Mouse (Mus musculus) layer of hippocampus, adult 2 months (tissue): ENCODE measurements around the gene Doc2a. TPM values are rescaled to one million over a fixed set of nuclear protein-coding genes. Genes with fewer than 3 reads are reported as not detected.

Source experiments
- DNase-seq, 2 experiments: peaks; one replicate each; pipeline ENCODE4 v3.0.0; 2022; ENCODE audit warnings: low spot score in 2 of 2
- H3K27ac ChIP-seq: fragments of 200-600 bp; 2 replicates; pipeline ENCODE4 v1.8.1; 2022
- H3K4me3 ChIP-seq: fragments of 200-600 bp; 2 replicates; pipeline ENCODE4 v1.8.1; 2022; ENCODE audit warnings: mild to moderate bottlenecking
- CTCF ChIP-seq: fragments of 200-600 bp; conservative IDR thresholded peaks from 2 replicates; pipeline ENCODE4 v1.8.1; 2022; ENCODE audit warnings: antibody characterized with exemption, mild to moderate bottlenecking, moderate library complexity
- total RNA-seq, 2 experiments: library from RNA; stranded (reverse); gene quantifications; 2 replicates each; pipeline ENCODE4 v1.2.3; 2021

The Doc2a gene
- total RNA-seq, 2 experiments from 2014 or later: 19.2 to 20.5 TPM

- Histone ChIP-seq H3K27ac (peak overlapping the region; percentile 84), H3K4me3 (peak overlapping the region; percentile 58)
- DNase-seq: peak; percentile 89 to 91
- peak; percentile 32 for TF ChIP-seq CTCF
Observed at GRCm38 (mm10) chr7:126808703-126809455, 38.3 kb upstream of the Doc2a start.

- TF ChIP-seq CTCF: no peak
- Histone ChIP-seq H3K4me3 (peak overlapping the region; percentile 58; the same call in 1 of the 2 replicates), H3K27ac (peak overlapping the region; percentile 84; the same call in 1 of the 2 replicates)
- DNase-seq: no peak
Observed at GRCm38 (mm10) chr7:126809723-126810369, 37.4 kb upstream of the Doc2a start.

- TF ChIP-seq CTCF: no peak
- H3K4me3 ChIP-seq: no peak overlapping the region
- DNase-seq: no peak
- H3K27ac ChIP-seq: no peak overlapping the region
Observed at GRCm38 (mm10) chr7:126815726-126816222, 31.4 kb upstream of the Doc2a start.

GRCm38 (mm10) chr7:126816494-126816893, 30.7 kb upstream of the Doc2a start:
- DNase-seq: no peak
- H3K4me3 ChIP-seq: no peak overlapping the region
- H3K27ac ChIP-seq: no peak overlapping the region
- no peak for TF ChIP-seq CTCF

- H3K27ac ChIP-seq: no peak overlapping the region
- TF ChIP-seq CTCF: no peak
- H3K4me3 ChIP-seq: no peak overlapping the region
- DNase-seq: no peak
Observed at GRCm38 (mm10) chr7:126817595-126817994, 29.6 kb upstream of the Doc2a start.

GRCm38 (mm10) chr7:126818818-126819217, 28.4 kb upstream of the Doc2a start:
- TF ChIP-seq CTCF: peak; percentile 53
- no peak for DNase-seq
- H3K4me3 ChIP-seq: no peak overlapping the region
- no peak overlapping the region for H3K27ac ChIP-seq

GRCm38 (mm10) chr7:126821835-126822511, 25.2 kb upstream of the Doc2a start:
- peak; percentile 98 for TF ChIP-seq CTCF
- DNase-seq: peak; percentile 76 to 87
- H3K27ac ChIP-seq: peak overlapping the region; percentile 96
- H3K4me3 ChIP-seq: no peak overlapping the region

- DNase-seq: no peak
- TF ChIP-seq CTCF: no peak
- peak overlapping the region; percentile 96 for H3K27ac ChIP-seq
- peak overlapping the region; percentile 77 for H3K4me3 ChIP-seq
Observed at GRCm38 (mm10) chr7:126822741-126823140, 24.5 kb upstream of the Doc2a start.

GRCm38 (mm10) chr7:126823202-126823711, 24.0 kb upstream of the Doc2a start:
- H3K27ac ChIP-seq: peak overlapping the region; percentile 96
- no peak for TF ChIP-seq CTCF
- DNase-seq: no peak
- H3K4me3 ChIP-seq: peak overlapping the region; percentile 77

GRCm38 (mm10) chr7:126823940-126824339, 23.3 kb upstream of the Doc2a start:
- no peak for DNase-seq
- no peak for TF ChIP-seq CTCF
- peak overlapping the region; percentile 77 for H3K4me3 ChIP-seq
- H3K27ac ChIP-seq: peak overlapping the region; percentile 96; the same call in 1 of the 2 replicates

GRCm38 (mm10) chr7:126825403-126825802, 21.8 kb upstream of the Doc2a start:
- H3K27ac ChIP-seq: no peak overlapping the region
- H3K4me3 ChIP-seq: no peak overlapping the region
- DNase-seq: no peak
- no peak for TF ChIP-seq CTCF

GRCm38 (mm10) chr7:126825952-126826351, 21.3 kb upstream of the Doc2a start:
- H3K4me3 ChIP-seq: no peak overlapping the region
- DNase-seq: no peak
- H3K27ac ChIP-seq: no peak overlapping the region
- TF ChIP-seq CTCF: no peak

GRCm38 (mm10) chr7:126831539-126831938, 15.7 kb upstream of the Doc2a start, which contains the start of gene 4930451I11Rik:
4930451I11Rik (minus strand) TSS chr7:126831639.
- no peak within 1 kb of the TSS for H3K27ac ChIP-seq
- peak within 1 kb of the TSS; percentile 28 for H3K4me3 ChIP-seq
- TF ChIP-seq CTCF: no peak
- DNase-seq: no peak
